Mouse (Mus musculus) E14TG2a.4 (cell line): ENCODE data around the gene Mtg2.
A peak's percentile ranks its signal among the peaks of the same experiment; 100 is the strongest.

Experiments used
- H3K27me3 ChIP-seq: 2 replicates; pipeline ENCODE4 v1.6.1; 2014; ENCODE audit warnings: low read length, control low read depth; ENCODE audit not compliant: insufficient read depth
- H3K36me3 ChIP-seq: 2 replicates; pipeline ENCODE4 v1.6.1; 2014; ENCODE audit warnings: low read length, control low read depth; ENCODE audit not compliant: insufficient read depth
- H3K4me1 ChIP-seq: replicated peaks from 2 replicates; pipeline ENCODE4 v1.6.1; 2014; ENCODE audit warnings: low read depth, low read length, control low read depth
- H3K4me3 ChIP-seq: replicated peaks from 2 replicates; pipeline ENCODE4 v1.5.1; 2014; ENCODE audit warnings: mild to moderate bottlenecking, low read length
- H3K9me3 ChIP-seq: 2 replicates; pipeline ENCODE4 v1.6.1; 2014; ENCODE audit warnings: low read length, control low read depth
- CTCF ChIP-seq: conservative IDR thresholded peaks from 2 replicates; pipeline ENCODE4 v1.5.1; 2014; ENCODE audit warnings: low read length
- NANOG ChIP-seq: IDR thresholded peaks from 2 replicates; pipeline ENCODE4 v1.6.1; 2014; ENCODE audit warnings: borderline replicate concordance, low read length, mixed read lengths
- POU5F1 ChIP-seq: IDR thresholded peaks from 2 replicates; pipeline ENCODE4 v1.6.1; 2014; ENCODE audit warnings: low read length, borderline replicate concordance

The Mtg2 gene

GRCm38 (mm10) chr2:180117485-180118194 is 47.3 kb downstream of the Mtg2 start:
- no peaks in the 10 kb centered on the region for H3K36me3 ChIP-seq
- peaks cover 64% of the 10 kb centered on the region for H3K4me1 ChIP-seq
- H3K4me3 ChIP-seq = peak overlapping the region; percentile 95
- TF ChIP-seq NANOG (no peak), CTCF (no peak), POU5F1 (no peak)
- H3K9me3 ChIP-seq = no peaks in the 10 kb centered on the region
- H3K27me3 ChIP-seq = peaks cover 4% of the 10 kb centered on the region; the same call in 1 of the 2 replicates

- Histone ChIP-seq H3K4me1 (peaks cover 56% of the 10 kb centered on the region), H3K9me3 (no peaks in the 10 kb centered on the region), H3K27me3 (peaks cover 4% of the 10 kb centered on the region; the same call in 1 of the 2 replicates), H3K36me3 (no peaks in the 10 kb centered on the region), H3K4me3 (peak within 1 kb of the TSS; percentile 95)
- no peak for TF ChIP-seq NANOG
Measured at GRCm38 (mm10) chr2:180118661-180119438, 48.5 kb downstream of the Mtg2 start, which contains the start of gene Osbpl2. TSS of gene Osbpl2 (plus strand) at chr2:180119306.

GRCm38 (mm10) chr2:180119439-180120291 is 49.3 kb downstream of the Mtg2 start:
- H3K4me1 ChIP-seq = peaks cover 47% of the 10 kb centered on the region
- no peaks in the 10 kb centered on the region for H3K36me3 ChIP-seq

GRCm38 (mm10) chr2:180120292-180120761 is 49.9 kb downstream of the Mtg2 start:
- H3K9me3 ChIP-seq = no peaks in the 10 kb centered on the region
- TF ChIP-seq NANOG (no peak), POU5F1 (no peak), CTCF (no peak)
- peaks cover 4% of the 10 kb centered on the region; the same call in 1 of the 2 replicates for H3K27me3 ChIP-seq

More at GRCm38 (mm10) chr2:180119439-180120291, 49.3 kb downstream of the Mtg2 start:
- TF ChIP-seq POU5F1 (no peak), NANOG (no peak), CTCF (no peak)
- Histone ChIP-seq H3K4me3 (peak overlapping the region; percentile 95), H3K27me3 (peaks cover 4% of the 10 kb centered on the region; the same call in 1 of the 2 replicates), H3K9me3 (no peaks in the 10 kb centered on the region)

GRCm38 (mm10) chr2:180124192-180124591 is 53.8 kb downstream of the Mtg2 start:
- TF ChIP-seq NANOG (no peak), CTCF (peak; percentile 29; the same call in 1 of the 2 replicates)
- no peaks in the 10 kb centered on the region for H3K9me3 ChIP-seq
- no peak overlapping the region for H3K4me3 ChIP-seq
- H3K36me3 ChIP-seq = no peaks in the 10 kb centered on the region
- H3K4me1 ChIP-seq = peaks cover 39% of the 10 kb centered on the region
- peaks cover 4% of the 10 kb centered on the region; the same call in 1 of the 2 replicates for H3K27me3 ChIP-seq

More at GRCm38 (mm10) chr2:180120292-180120761, 49.9 kb downstream of the Mtg2 start:
- Histone ChIP-seq H3K4me3 (peak overlapping the region; percentile 95), H3K36me3 (no peaks in the 10 kb centered on the region), H3K4me1 (peaks cover 47% of the 10 kb centered on the region)

GRCm38 (mm10) chr2:180126195-180126594 is 55.8 kb downstream of the Mtg2 start:
- Histone ChIP-seq H3K9me3 (no peaks in the 10 kb centered on the region), H3K4me3 (no peak overlapping the region), H3K27me3 (no peaks in the 10 kb centered on the region), H3K36me3 (no peaks in the 10 kb centered on the region), H3K4me1 (peaks cover 36% of the 10 kb centered on the region)
- TF ChIP-seq POU5F1 (no peak), CTCF (no peak), NANOG (no peak)

GRCm38 (mm10) chr2:180127675-180128074 is 57.3 kb downstream of the Mtg2 start:
- Histone ChIP-seq H3K4me1 (peaks cover 36% of the 10 kb centered on the region), H3K4me3 (no peak overlapping the region), H3K27me3 (no peaks in the 10 kb centered on the region), H3K36me3 (no peaks in the 10 kb centered on the region), H3K9me3 (no peaks in the 10 kb centered on the region)
- TF ChIP-seq POU5F1 (no peak), CTCF (no peak), NANOG (no peak)
